Mouse (Mus musculus) myocyte (in vitro differentiated cells): ENCODE data around the gene Btaf1.

ENCODE experiments used
- CEBPB ChIP-seq: IDR thresholded peaks from 2 replicates; pipeline ENCODE4 v1.6.1; 2011; ENCODE audit warnings: mild to moderate bottlenecking, moderate library complexity; ENCODE audit not compliant: poor library complexity, insufficient read depth, severe bottlenecking
- E2F4 ChIP-seq: IDR thresholded peaks from one replicate; pipeline ENCODE4 v1.6.1; 2011; ENCODE audit warnings: mild to moderate bottlenecking, control low read depth, moderate library complexity; ENCODE audit not compliant: insufficient read depth
- MAX ChIP-seq: IDR thresholded peaks from one replicate; pipeline ENCODE4 v1.6.1; 2011; ENCODE audit warnings: low read depth, mild to moderate bottlenecking, control low read depth
- MYOD1 ChIP-seq, 3 experiments: IDR thresholded peaks; one replicate each; pipeline ENCODE4 v1.6.1; 2011; ENCODE audit warnings: control low read depth in 2 of 3, low read depth in 2 of 3, mild to moderate bottlenecking in 2 of 3, moderate library complexity in 1 of 3; ENCODE audit not compliant: insufficient read length in 2 of 3, control insufficient read depth in 1 of 3
- MYOG ChIP-seq, 3 experiments: IDR thresholded peaks; one replicate each; pipeline ENCODE4 v1.6.1; 2011; ENCODE audit warnings: control low read depth in 2 of 3, low read depth in 2 of 3, mild to moderate bottlenecking in 2 of 3; ENCODE audit not compliant: insufficient read length in 2 of 3, control insufficient read depth in 1 of 3, insufficient read depth in 1 of 3
- POLR2A ChIP-seq: IDR thresholded peaks from one replicate; pipeline ENCODE4 v1.6.1; 2011; ENCODE audit warnings: low read depth, mild to moderate bottlenecking, control low read depth, moderate library complexity; ENCODE audit not compliant: insufficient read length
- POLR2AphosphoS2 ChIP-seq: IDR thresholded peaks from one replicate; pipeline ENCODE4 v1.6.1; 2011; ENCODE audit warnings: low read depth, control low read depth; ENCODE audit not compliant: insufficient read length
- REST ChIP-seq: IDR thresholded peaks from one replicate; pipeline ENCODE4 v1.6.1; 2011; ENCODE audit warnings: mild to moderate bottlenecking, control low read depth, moderate library complexity; ENCODE audit not compliant: insufficient read depth, insufficient read length
- SRF ChIP-seq: IDR thresholded peaks from one replicate; pipeline ENCODE4 v1.6.1; 2011; ENCODE audit warnings: low read depth; ENCODE audit not compliant: control insufficient read depth, insufficient read length
- TCF12 ChIP-seq: IDR thresholded peaks from one replicate; pipeline ENCODE4 v1.6.1; 2011; ENCODE audit warnings: mild to moderate bottlenecking, control low read depth; ENCODE audit not compliant: poor library complexity, insufficient read depth, severe bottlenecking
- TCF3 ChIP-seq: IDR thresholded peaks from one replicate; pipeline ENCODE4 v1.6.1; 2011; ENCODE audit warnings: low read depth, control low read depth; ENCODE audit not compliant: insufficient read length
- USF1 ChIP-seq: IDR thresholded peaks from one replicate; pipeline ENCODE4 v1.6.1; 2011; ENCODE audit warnings: low read depth, mild to moderate bottlenecking, control low read depth, moderate library complexity

- TF ChIP-seq E2F4 (no peak), POLR2AphosphoS2 (no peak), MYOD1 (IDR thresholded peaks at IDR 0.05; ENCODE audit: control insufficient read depth in 1 of 3, insufficient read length in 2 of 3, low read depth in 2 of 3) (no peak), POLR2A (no peak), USF1 (no peak), TCF3 (no peak), REST (no peak), CEBPB (no peak), SRF (no peak), MYOG (IDR thresholded peaks at IDR 0.05; ENCODE audit: control insufficient read depth in 1 of 3, insufficient read depth in 1 of 3, insufficient read length in 2 of 3, low read depth in 2 of 3) (no peak), MAX (no peak), TCF12 (no peak)
Observed at GRCm38 (mm10) chr19:36916876-36917389, 8.9 kb upstream of the Btaf1 start.
